Mouse (Mus musculus) retina, postnatal 1 day (tissue): ENCODE results near the gene Gm815.

ENCODE experiments used
- DNase-seq: peaks from one replicate; pipeline ENCODE4 v3.0.0-alpha.2; 2012

The Gm815 gene

DNA sequence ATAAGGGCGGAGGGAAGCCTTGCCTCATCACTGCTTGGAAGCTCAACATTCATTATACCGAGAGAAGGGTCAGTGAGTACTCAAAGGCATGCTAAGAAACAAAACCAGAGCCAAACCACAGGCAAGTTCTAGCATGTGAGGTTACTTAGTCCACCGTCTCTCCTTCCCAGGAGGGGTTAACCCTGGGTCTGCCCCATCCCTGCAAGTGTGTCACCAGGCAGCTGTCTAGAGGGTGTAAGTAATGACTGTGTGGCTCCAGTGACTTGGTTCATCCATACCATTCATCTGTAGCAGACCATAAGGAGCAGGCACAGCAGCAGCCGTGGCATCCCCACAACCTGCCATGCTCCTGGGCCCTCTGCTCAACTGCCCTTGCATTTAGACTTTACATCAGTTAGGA, 5.8 kb upstream of the Gm815 start:
- no peak for DNase-seq

DNA sequence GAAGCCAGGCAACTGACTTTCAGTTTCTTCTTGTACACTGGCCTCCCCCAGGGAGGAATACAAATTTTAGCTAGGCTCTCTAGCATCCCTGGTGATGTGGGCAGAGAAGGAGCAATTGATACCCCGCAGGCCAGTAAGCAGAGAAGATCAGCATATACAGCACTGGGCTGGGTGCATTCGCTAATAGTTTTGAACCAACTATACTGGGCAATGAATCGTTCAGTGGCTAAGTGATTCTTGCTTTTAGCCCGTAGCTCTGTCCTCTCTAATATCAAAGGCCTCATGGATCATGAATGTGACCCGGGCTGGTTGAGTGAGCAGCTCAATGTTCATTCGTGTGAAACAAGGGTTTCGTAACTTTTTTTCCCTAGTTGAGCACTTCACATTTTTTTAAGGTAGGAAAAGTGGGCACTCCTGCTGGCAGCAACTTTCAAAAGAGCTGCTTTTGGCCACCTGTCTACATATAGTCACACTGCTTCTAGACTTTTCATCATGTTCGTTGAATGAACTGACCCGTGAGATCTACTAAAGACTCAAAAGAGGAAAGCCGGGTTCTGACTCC, 3.7 kb upstream of the Gm815 start:
- no peak for DNase-seq

DNA sequence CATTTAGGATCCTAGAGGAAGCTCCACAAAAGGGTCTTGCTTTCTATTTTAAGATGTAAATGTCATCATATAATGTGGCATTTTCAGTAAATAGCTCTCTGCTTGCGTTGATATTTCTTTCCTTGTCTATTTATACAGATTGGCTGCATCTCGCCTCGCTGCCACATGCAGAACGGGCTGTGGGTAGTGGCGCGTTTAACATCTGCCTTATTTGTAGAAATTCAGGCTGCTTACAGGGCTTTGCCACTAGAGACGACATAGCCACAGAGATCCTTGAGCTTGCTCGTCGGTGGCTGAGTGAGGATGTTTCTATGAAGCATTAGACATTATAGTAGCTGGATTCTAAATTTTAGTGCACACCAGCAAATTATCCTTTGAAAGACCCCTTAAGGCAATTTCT, 2.5 kb downstream of the Gm815 start:
- DNase-seq: no peak

DNA sequence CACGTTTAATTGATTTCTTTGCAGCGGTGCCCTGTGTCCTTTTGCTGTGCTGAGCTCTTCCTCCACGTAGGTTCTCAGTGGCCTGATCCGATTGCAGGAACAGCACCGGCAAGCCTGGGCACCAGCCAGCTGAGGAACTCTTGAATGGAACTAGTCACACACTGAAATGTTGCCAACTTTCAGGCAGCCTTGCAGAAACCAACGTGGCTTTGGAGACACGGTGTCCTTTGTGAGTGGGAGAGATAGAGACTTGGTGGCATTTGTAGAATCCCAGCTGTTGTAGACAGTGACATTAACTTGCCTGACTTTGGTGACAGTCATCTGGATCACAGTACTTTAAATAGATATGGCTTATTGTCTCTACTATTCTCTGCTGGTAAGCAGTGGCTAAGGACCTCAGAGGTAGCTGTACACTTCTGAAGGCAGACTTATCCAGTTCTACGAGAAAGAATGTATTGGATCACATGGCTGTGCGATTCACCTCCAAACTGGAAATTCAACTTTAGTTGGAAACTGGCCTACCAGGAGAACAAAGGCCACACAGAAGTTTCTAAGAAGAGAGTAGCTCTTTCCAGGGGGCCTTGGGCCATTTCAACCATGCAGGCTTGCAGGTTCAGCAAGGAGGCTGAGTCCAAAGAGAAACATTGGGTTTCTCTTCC, 5.8 kb downstream of the Gm815 start:
- no peak for DNase-seq

DNA sequence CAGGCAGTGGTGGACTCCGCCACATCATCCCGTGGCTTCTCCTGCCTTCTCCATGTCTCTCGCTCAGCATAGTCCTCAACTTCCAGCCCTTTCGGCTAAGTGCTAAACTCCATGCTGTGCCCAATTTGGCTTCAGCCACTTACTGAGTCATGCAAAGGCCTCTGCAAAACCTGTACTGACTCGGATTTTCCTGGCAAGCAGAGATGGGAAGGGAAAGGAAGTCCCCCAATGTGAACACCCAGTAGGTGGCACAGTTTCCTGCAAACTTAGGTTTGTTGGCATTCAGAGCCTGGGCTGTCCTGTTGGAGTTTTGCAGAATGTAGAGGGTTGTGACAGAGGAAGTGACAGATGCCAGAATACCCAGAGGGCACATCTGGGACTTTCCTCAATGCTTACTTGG, 7.2 kb downstream of the Gm815 start:
- no peak for DNase-seq

DNA sequence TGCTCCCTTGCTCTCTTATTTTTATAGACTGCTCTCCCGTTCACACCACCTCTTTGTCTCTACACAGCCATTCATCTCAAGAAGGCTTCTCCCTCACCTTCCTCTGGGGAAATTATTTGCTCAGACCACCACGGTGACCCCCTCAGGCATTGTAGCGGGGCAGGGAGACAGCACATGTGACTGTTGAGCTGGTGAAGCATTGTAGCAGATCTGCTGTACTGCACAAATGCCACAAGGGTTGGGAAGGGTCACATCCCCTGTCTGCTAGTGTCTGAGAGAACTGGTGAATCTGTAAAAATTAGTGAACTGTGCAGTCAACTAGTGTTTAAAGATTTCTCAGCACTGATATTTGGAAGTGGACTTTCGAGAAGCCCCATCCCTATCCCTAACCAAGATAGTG, 16.5 kb downstream of the Gm815 start:
- no peak for DNase-seq

DNA sequence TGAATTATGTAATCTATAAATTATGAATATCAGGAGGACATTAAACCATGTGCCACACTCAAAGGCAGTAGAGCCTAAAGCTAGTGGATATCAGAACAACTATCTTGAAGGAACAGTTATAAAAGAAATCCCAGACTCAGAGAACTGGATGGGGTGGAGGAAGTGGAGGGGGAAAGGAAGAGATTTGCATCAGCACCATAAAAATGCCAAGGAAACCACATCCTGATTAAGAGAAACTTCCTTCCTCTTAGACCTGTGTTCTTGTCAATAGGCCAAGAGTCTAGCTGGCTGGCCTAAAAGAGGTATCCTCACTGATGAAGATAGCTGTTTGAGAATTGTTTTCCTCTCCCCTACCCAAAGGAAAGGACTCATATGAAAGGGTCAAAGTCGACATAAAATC, 28.6 kb downstream of the Gm815 start:
- DNase-seq: no peak

DNA sequence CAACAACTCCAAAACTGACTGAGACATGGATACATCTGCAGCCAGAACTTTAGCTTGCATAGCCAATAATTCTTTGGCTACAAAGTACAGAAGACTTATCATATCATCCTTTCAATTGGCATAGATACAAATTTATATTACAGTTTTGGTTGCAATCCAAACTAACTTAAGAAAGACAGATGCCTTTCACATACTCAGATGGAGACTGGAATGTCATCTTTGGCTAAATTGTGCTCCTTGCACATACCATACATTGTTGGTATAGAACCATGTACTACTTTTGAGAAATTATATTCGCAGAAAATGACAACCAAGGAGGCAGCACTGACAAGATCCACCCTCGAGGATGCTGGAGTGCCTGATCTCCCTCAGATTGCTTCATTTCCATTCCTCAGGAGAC, 35.1 kb downstream of the Gm815 start:
- no peak for DNase-seq

DNA sequence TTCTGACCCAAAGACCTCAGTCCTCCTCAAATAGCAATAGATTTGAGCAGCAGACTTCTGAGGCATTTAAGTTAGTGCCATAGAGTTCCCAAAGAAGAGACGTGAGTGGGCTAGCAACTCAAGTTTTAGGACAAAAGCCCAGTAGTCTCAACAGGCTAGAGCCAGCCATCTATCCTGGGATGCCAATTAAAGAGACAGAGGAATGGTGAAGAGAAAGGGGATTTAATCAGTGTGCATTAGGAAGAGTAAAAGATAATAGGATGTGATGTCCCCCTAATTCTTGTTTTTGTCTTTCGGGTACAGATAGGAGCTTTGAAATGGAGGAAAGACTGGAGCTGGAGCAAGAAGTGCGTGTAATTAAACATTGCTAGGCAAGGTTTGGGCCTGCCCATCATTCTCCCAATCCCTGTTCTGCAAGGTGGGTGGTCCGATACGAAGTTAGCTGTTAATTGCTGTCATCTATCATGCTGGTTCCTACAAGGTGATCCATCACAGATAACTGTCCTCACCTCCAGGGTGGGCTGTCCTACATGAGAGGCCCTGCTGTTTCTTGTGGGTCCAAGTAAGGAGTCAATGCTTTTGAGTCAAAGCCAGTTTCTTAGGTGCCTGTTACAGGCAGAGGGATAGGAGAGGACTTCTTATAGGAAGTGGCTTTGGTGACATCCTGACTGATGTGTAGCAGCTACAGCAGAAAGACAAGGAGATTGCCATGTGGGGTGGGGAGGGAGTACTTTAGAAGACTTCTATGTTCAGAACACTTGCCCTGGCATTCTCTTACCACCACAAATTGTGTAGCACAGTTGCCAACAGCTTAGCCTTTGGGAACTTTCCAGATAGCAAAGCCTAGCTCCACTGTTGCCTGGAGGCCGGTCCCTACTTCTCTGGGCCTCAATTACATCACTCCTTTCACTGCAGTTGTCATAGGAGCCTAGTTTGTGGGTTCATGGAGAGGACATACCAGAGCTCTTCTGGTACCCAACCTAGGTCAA, 44.9 kb downstream of the Gm815 start:
- DNase-seq: peak; percentile 91

DNA sequence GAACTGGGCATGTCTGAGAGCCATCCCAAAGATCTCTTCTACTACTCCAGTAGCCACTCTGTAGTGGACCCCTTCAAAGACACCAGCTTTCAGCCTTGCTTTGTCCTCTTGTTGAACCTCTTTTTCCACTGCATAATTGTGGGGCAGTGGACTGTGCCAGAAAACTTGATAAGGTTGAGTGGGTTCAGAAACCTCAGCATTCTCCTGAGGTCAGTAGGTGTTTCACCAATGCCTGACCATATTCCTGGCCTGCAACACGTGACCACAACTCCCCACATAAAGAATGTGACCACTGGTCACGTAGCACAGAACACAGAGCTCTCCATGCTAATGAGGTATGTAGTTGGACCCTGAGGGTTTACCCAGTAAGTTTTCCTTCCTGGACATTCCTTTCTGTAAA, 48.5 kb downstream of the Gm815 start:
- DNase-seq: no peak
